Mouse (Mus musculus): ENCODE measurements around the gene Fbxl19. TPM values are rescaled to one million over a fixed set of nuclear protein-coding genes. Genes with fewer than 3 reads are reported as not detected.
"Not testable (repeated sequence)": the region's sequence is repeated elsewhere in the genome, so short reads cannot be mapped to it uniquely, and the experiment has no call there.

Gene Fbxl19
- polyA plus RNA-seq, 1 experiment from 2014 or later: 1.1 TPM

- H3K9ac ChIP-seq (ENCODE audit: low read length): no peak overlapping the region
- no peak for TF ChIP-seq EP300 (optimal IDR thresholded peaks at IDR 0.05)
- no peak for TF ChIP-seq CTCF (IDR thresholded peaks at IDR 0.05; ENCODE audit: low read depth)
- H3K27ac ChIP-seq (replicated peaks): no peak overlapping the region
- 86% methylated on average over 6 of the region's 6 CpGs for WGBS
- H3K4me2 ChIP-seq (replicated peaks; ENCODE audit: low read depth): no peak overlapping the region
- DNase-seq (ENCODE audit: low spot score): no peak
- H3K27me3 ChIP-seq (ENCODE audit: control insufficient read depth, insufficient read depth, low read length): no peaks in the 10 kb centered on the region
- ATAC-seq (ENCODE audit: low FRiP score, low TSS enrichment): no peak
- H3K36me3 ChIP-seq (ENCODE audit: control insufficient read depth, insufficient read depth, low read length): no peaks in the 10 kb centered on the region; the same call in 1 of the 2 replicates
- H3K4me1 ChIP-seq (replicated peaks; ENCODE audit: control insufficient read depth, insufficient read depth): no peaks in the 10 kb centered on the region
- H3K4me3 ChIP-seq (ENCODE audit: low read depth, low read length): no peak overlapping the region
- no peaks in the 10 kb centered on the region for H3K9me3 ChIP-seq (ENCODE audit: control insufficient read depth, low read length)
Measured at GRCm38 (mm10) chr7:127718339-127718738, 26.0 kb upstream of the Fbxl19 start.

GRCm38 (mm10) chr7:127719258-127719657 is 25.1 kb upstream of the Fbxl19 start:
- H3K4me3 ChIP-seq (ENCODE audit: low read depth, low read length): no peak overlapping the region
- no peaks in the 10 kb centered on the region for H3K27me3 ChIP-seq (ENCODE audit: control insufficient read depth, insufficient read depth, low read length)
- H3K27ac ChIP-seq (replicated peaks): no peak overlapping the region
- 82% methylated on average over 6 of the region's 6 CpGs for WGBS
- ATAC-seq (ENCODE audit: low FRiP score, low TSS enrichment) (no peak), DNase-seq (ENCODE audit: low spot score) (no peak)
- no peaks in the 10 kb centered on the region; the same call in 1 of the 2 replicates for H3K36me3 ChIP-seq (ENCODE audit: control insufficient read depth, insufficient read depth, low read length)
- H3K9ac ChIP-seq (ENCODE audit: low read length): no peak overlapping the region
- TF ChIP-seq CTCF (IDR thresholded peaks at IDR 0.05; ENCODE audit: low read depth) (no peak), EP300 (optimal IDR thresholded peaks at IDR 0.05) (no peak)
- no peaks in the 10 kb centered on the region for H3K4me1 ChIP-seq (replicated peaks; ENCODE audit: control insufficient read depth, insufficient read depth)
- H3K4me2 ChIP-seq (replicated peaks; ENCODE audit: low read depth): no peak overlapping the region
- no peaks in the 10 kb centered on the region for H3K9me3 ChIP-seq (ENCODE audit: control insufficient read depth, low read length)

GRCm38 (mm10) chr7:127725490-127725889 is 18.9 kb upstream of the Fbxl19 start:
- Histone ChIP-seq H3K4me1 (replicated peaks; ENCODE audit: control insufficient read depth, insufficient read depth) (no peaks in the 10 kb centered on the region), H3K9ac (ENCODE audit: low read length) (no peak overlapping the region), H3K4me2 (replicated peaks; ENCODE audit: low read depth) (no peak overlapping the region), H3K4me3 (ENCODE audit: low read depth, low read length) (no peak overlapping the region), H3K36me3 (ENCODE audit: control insufficient read depth, insufficient read depth, low read length) (no peaks in the 10 kb centered on the region), H3K27ac (replicated peaks) (no peak overlapping the region), H3K27me3 (ENCODE audit: control insufficient read depth, insufficient read depth, low read length) (no peaks in the 10 kb centered on the region), H3K9me3 (ENCODE audit: control insufficient read depth, low read length) (no peaks in the 10 kb centered on the region)
- WGBS: 46% methylated on average over 2 of the region's 2 CpGs
- TF ChIP-seq EP300 (optimal IDR thresholded peaks at IDR 0.05) (no peak), CTCF (IDR thresholded peaks at IDR 0.05; ENCODE audit: low read depth) (no peak)
- no peak for ATAC-seq (ENCODE audit: low FRiP score, low TSS enrichment)
- DNase-seq (ENCODE audit: low spot score): no peak

GRCm38 (mm10) chr7:127725924-127726323 is 18.4 kb upstream of the Fbxl19 start:
- peak; percentile 11; the same call in 1 of the 2 replicates for ATAC-seq (ENCODE audit: low FRiP score, low TSS enrichment)
- H3K27me3 ChIP-seq (ENCODE audit: control insufficient read depth, insufficient read depth, low read length): no peaks in the 10 kb centered on the region
- H3K27ac ChIP-seq (replicated peaks): no peak overlapping the region
- H3K9me3 ChIP-seq (ENCODE audit: control insufficient read depth, low read length): no peaks in the 10 kb centered on the region
- DNase-seq (ENCODE audit: low spot score): no peak
- no peak overlapping the region for H3K4me3 ChIP-seq (ENCODE audit: low read depth, low read length)
- H3K4me2 ChIP-seq (replicated peaks; ENCODE audit: low read depth): no peak overlapping the region
- H3K36me3 ChIP-seq (ENCODE audit: control insufficient read depth, insufficient read depth, low read length): no peaks in the 10 kb centered on the region
- TF ChIP-seq EP300 (optimal IDR thresholded peaks at IDR 0.05) (no peak), CTCF (IDR thresholded peaks at IDR 0.05; ENCODE audit: low read depth) (no peak)
- WGBS: 61% methylated on average over 5 of the region's 6 CpGs
- no peaks in the 10 kb centered on the region for H3K4me1 ChIP-seq (replicated peaks; ENCODE audit: control insufficient read depth, insufficient read depth)
- no peak overlapping the region for H3K9ac ChIP-seq (ENCODE audit: low read length)

GRCm38 (mm10) chr7:127727898-127728297 is 16.4 kb upstream of the Fbxl19 start:
- Histone ChIP-seq H3K27ac (replicated peaks) (no peak overlapping the region), H3K27me3 (ENCODE audit: control insufficient read depth, insufficient read depth, low read length) (no peaks in the 10 kb centered on the region), H3K4me3 (ENCODE audit: low read depth, low read length) (no peak overlapping the region), H3K4me2 (replicated peaks; ENCODE audit: low read depth) (no peak overlapping the region), H3K9me3 (ENCODE audit: control insufficient read depth, low read length) (no peaks in the 10 kb centered on the region), H3K36me3 (ENCODE audit: control insufficient read depth, insufficient read depth, low read length) (no peaks in the 10 kb centered on the region), H3K9ac (ENCODE audit: low read length) (no peak overlapping the region), H3K4me1 (replicated peaks; ENCODE audit: control insufficient read depth, insufficient read depth) (no peaks in the 10 kb centered on the region)
- no peak for DNase-seq (ENCODE audit: low spot score)
- peak; percentile 34; the same call in 1 of the 2 replicates for TF ChIP-seq CTCF (IDR thresholded peaks at IDR 0.05; ENCODE audit: low read depth)
- no peak for TF ChIP-seq EP300 (optimal IDR thresholded peaks at IDR 0.05)
- 86% methylated on average over 7 of the region's 7 CpGs for WGBS
- no peak for ATAC-seq (ENCODE audit: low FRiP score, low TSS enrichment)

GRCm38 (mm10) chr7:127730170-127730569 is 14.2 kb upstream of the Fbxl19 start:
- H3K36me3 ChIP-seq (ENCODE audit: control insufficient read depth, insufficient read depth, low read length): no peaks in the 10 kb centered on the region
- TF ChIP-seq EP300 (optimal IDR thresholded peaks at IDR 0.05) (no peak), CTCF (IDR thresholded peaks at IDR 0.05; ENCODE audit: low read depth) (no peak)
- H3K9me3 ChIP-seq (ENCODE audit: control insufficient read depth, low read length): no peaks in the 10 kb centered on the region
- H3K4me2 ChIP-seq (replicated peaks; ENCODE audit: low read depth): no peak overlapping the region
- no peaks in the 10 kb centered on the region for H3K4me1 ChIP-seq (replicated peaks; ENCODE audit: control insufficient read depth, insufficient read depth)
- DNase-seq (ENCODE audit: low spot score) (no peak), ATAC-seq (ENCODE audit: low FRiP score, low TSS enrichment) (no peak)
- H3K9ac ChIP-seq (ENCODE audit: low read length): no peak overlapping the region
- no peak overlapping the region for H3K27ac ChIP-seq (replicated peaks)
- H3K4me3 ChIP-seq (ENCODE audit: low read depth, low read length): no peak overlapping the region
- WGBS: 58% methylated on average over 4 of the region's 4 CpGs
- no peaks in the 10 kb centered on the region for H3K27me3 ChIP-seq (ENCODE audit: control insufficient read depth, insufficient read depth, low read length)

- H3K27me3 ChIP-seq (ENCODE audit: control insufficient read depth, insufficient read depth, low read length); DNase-seq (ENCODE audit: low spot score); ATAC-seq (ENCODE audit: low FRiP score, low TSS enrichment); H3K4me2 ChIP-seq (replicated peaks; ENCODE audit: low read depth); H3K36me3 ChIP-seq (ENCODE audit: control insufficient read depth, insufficient read depth, low read length); H3K4me1 ChIP-seq (replicated peaks; ENCODE audit: control insufficient read depth, insufficient read depth); H3K9me3 ChIP-seq (ENCODE audit: control insufficient read depth, low read length); H3K27ac ChIP-seq (replicated peaks); H3K4me3 ChIP-seq (ENCODE audit: low read depth, low read length); H3K9ac ChIP-seq (ENCODE audit: low read length): not testable (repeated sequence)
- WGBS: no CpG with 5 or more reads among the region's 5 CpGs
Measured at GRCm38 (mm10) chr7:127732066-127732465, 12.3 kb upstream of the Fbxl19 start, which contains the start of gene Ctf2. TSS of gene Ctf2 (minus strand) at chr7:127732166.
